Mouse (Mus musculus) kidney, adult 2 months (tissue): Measurements from ENCODE around the gene H2-Eb2. TPM values are rescaled to one million over a fixed set of nuclear protein-coding genes. Genes with fewer than 3 reads are reported as not detected.

Source experiments
- DNase-seq: peaks from one replicate; pipeline ENCODE4 v3.0.0; 2021
- H3K27ac ChIP-seq: fragments of 200-500 bp; 2 replicates; pipeline ENCODE4 v1.5.1; 2012; ENCODE audit warnings: low read depth, low read length, control low read depth, inconsistent platforms; ENCODE audit not compliant: insufficient read depth
- H3K27me3 ChIP-seq: fragments of 200-500 bp; replicated peaks from 2 replicates; pipeline ENCODE4 v1.6.1; 2012; ENCODE audit warnings: mild to moderate bottlenecking, moderate library complexity, low read length, inconsistent platforms; ENCODE audit not compliant: control insufficient read depth, insufficient read depth
- H3K36me3 ChIP-seq: fragments of 200-500 bp; 2 replicates; pipeline ENCODE4 v1.6.1; 2012; ENCODE audit warnings: mild to moderate bottlenecking, moderate library complexity, low read length, inconsistent platforms; ENCODE audit not compliant: control insufficient read depth, insufficient read depth
- H3K4me1 ChIP-seq: fragments of 200-500 bp; 2 replicates; pipeline ENCODE4 v1.6.1; 2011; ENCODE audit warnings: low read length; ENCODE audit not compliant: control insufficient read depth, insufficient read depth
- H3K4me3 ChIP-seq: fragments of 200-500 bp; 2 replicates; pipeline ENCODE4 v1.5.1; 2011; ENCODE audit warnings: mild to moderate bottlenecking, low read depth, low read length, control low read depth; ENCODE audit not compliant: insufficient read depth
- CTCF ChIP-seq: fragments of 200-500 bp; conservative IDR thresholded peaks from 2 replicates; pipeline ENCODE4 v1.5.1; 2011; ENCODE audit warnings: low read depth, mild to moderate bottlenecking, control low read depth, low read length, moderate library complexity, mixed read lengths; ENCODE audit not compliant: insufficient read depth, insufficient read length
- POLR2A ChIP-seq: fragments of 200-500 bp; IDR thresholded peaks from one replicate; pipeline ENCODE4 v1.6.1; 2011; ENCODE audit warnings: low read depth, low read length, control low read depth
- WGBS: fragments of 180-500 bp; shearing (Covaris S2); methylation state at CpG from one replicate; pipeline ENCODE4 v1.1.7; 2018; 5-methylcytosine and 5-hydroxymethylcytosine counted together
- polyA plus RNA-seq: library from polyadenylated mRNA; depleted of rRNA; stranded (reverse); fragments of >200 nt; gene quantifications from 2 replicates; pipeline ENCODE4 v1.2.3, GENCODE M21; 2012

The H2-Eb2 gene
- polyA plus RNA-seq, 1 experiment: 0.78 TPM

- WGBS: 18% methylated on average over 8 of the region's 8 CpGs
- peak within 1 kb of the TSS; percentile 13; the same call in 1 of the 2 replicates for H3K4me3 ChIP-seq
- H3K27me3 ChIP-seq: no peaks in the 10 kb centered on the region
These were observed 37.8 kb upstream of the H2-Eb2 start, which contains the start of gene H2-Aa for GRCm38 (mm10) chr17:34287648-34288047. Gene H2-Aa (minus strand): TSS chr17:34287823.

GRCm38 (mm10) chr17:34288131-34288530, 37.3 kb upstream of the H2-Eb2 start:
- Histone ChIP-seq H3K4me3 (no peak overlapping the region), H3K36me3 (no peaks in the 10 kb centered on the region), H3K4me1 (no peaks in the 10 kb centered on the region), H3K27me3 (no peaks in the 10 kb centered on the region), H3K27ac (no peak overlapping the region)
- 70% methylated on average over 3 of the region's 3 CpGs for WGBS
- TF ChIP-seq POLR2A: no peak
- no peak for TF ChIP-seq CTCF
- DNase-seq: no peak

More at GRCm38 (mm10) chr17:34287648-34288047, 37.8 kb upstream of the H2-Eb2 start, which contains the start of gene H2-Aa:
- no peaks in the 10 kb centered on the region for H3K36me3 ChIP-seq
- TF ChIP-seq POLR2A (no peak), CTCF (no peak)
- H3K27ac ChIP-seq: no peak within 1 kb of the TSS
- peak; percentile 93 for DNase-seq
- H3K4me1 ChIP-seq: no peaks in the 10 kb centered on the region

GRCm38 (mm10) chr17:34291609-34292008, 33.9 kb upstream of the H2-Eb2 start:
- DNase-seq: peak; percentile 81
- peaks cover 3% of the 10 kb centered on the region; the same call in 1 of the 2 replicates for H3K4me1 ChIP-seq
- 14% methylated on average over 8 of the region's 8 CpGs for WGBS
- TF ChIP-seq POLR2A: no peak
- TF ChIP-seq CTCF: no peak
- H3K27ac ChIP-seq: no peak overlapping the region
- no peak overlapping the region for H3K4me3 ChIP-seq
- no peaks in the 10 kb centered on the region for H3K36me3 ChIP-seq
- H3K27me3 ChIP-seq: no peaks in the 10 kb centered on the region

- 93% methylated on average over 4 of the region's 4 CpGs for WGBS
- TF ChIP-seq POLR2A: no peak
- TF ChIP-seq CTCF: no peak
These were observed 32.9 kb upstream of the H2-Eb2 start for GRCm38 (mm10) chr17:34292570-34292969.

GRCm38 (mm10) chr17:34293533-34293932, 31.9 kb upstream of the H2-Eb2 start:
- Histone ChIP-seq H3K4me1 (peaks cover 3% of the 10 kb centered on the region; the same call in 1 of the 2 replicates), H3K36me3 (no peaks in the 10 kb centered on the region), H3K27me3 (no peaks in the 10 kb centered on the region), H3K4me3 (no peak overlapping the region), H3K27ac (no peak overlapping the region)
- TF ChIP-seq CTCF: no peak
- TF ChIP-seq POLR2A: no peak
- no peak for DNase-seq
- WGBS: 49% methylated on average over 2 of the region's 2 CpGs

More at GRCm38 (mm10) chr17:34292570-34292969, 32.9 kb upstream of the H2-Eb2 start:
- no peak overlapping the region for H3K27ac ChIP-seq
- H3K27me3 ChIP-seq: no peaks in the 10 kb centered on the region
- H3K36me3 ChIP-seq: no peaks in the 10 kb centered on the region
- no peak for DNase-seq
- no peak overlapping the region for H3K4me3 ChIP-seq
- peaks cover 3% of the 10 kb centered on the region; the same call in 1 of the 2 replicates for H3K4me1 ChIP-seq

GRCm38 (mm10) chr17:34294249-34294648, 31.2 kb upstream of the H2-Eb2 start:
- Histone ChIP-seq H3K4me3 (no peak overlapping the region), H3K27me3 (no peaks in the 10 kb centered on the region), H3K27ac (no peak overlapping the region), H3K36me3 (no peaks in the 10 kb centered on the region), H3K4me1 (peaks cover 3% of the 10 kb centered on the region; the same call in 1 of the 2 replicates)
- DNase-seq: no peak
- WGBS: 73% methylated on average over 4 of the region's 4 CpGs
- TF ChIP-seq POLR2A (no peak), CTCF (no peak)

GRCm38 (mm10) chr17:34295307-34295706, 30.2 kb upstream of the H2-Eb2 start:
- Histone ChIP-seq H3K27ac (no peak overlapping the region), H3K4me3 (no peak overlapping the region), H3K36me3 (no peaks in the 10 kb centered on the region), H3K27me3 (no peaks in the 10 kb centered on the region), H3K4me1 (peaks cover 3% of the 10 kb centered on the region; the same call in 1 of the 2 replicates)
- TF ChIP-seq CTCF: no peak
- no peak for TF ChIP-seq POLR2A
- no peak for DNase-seq
